Mouse (Mus musculus) lung, postnatal 25 days (tissue): ENCODE results near the gene Aldob.
A peak's percentile ranks its signal among the peaks of the same experiment; 100 is the strongest.

Experiments
- DNase-seq: peaks from one replicate; pipeline ENCODE4 v3.0.0; 2022; ENCODE audit warnings: low spot score

The Aldob gene

GRCm38 (mm10) chr4:49549383-49549782, at the start of gene Aldob:
Gene Aldob, minus strand, starts transcription at chr4:49549546.
- DNase-seq = no peak

- DNase-seq = peak; percentile 53
Measured at GRCm38 (mm10) chr4:49597183-49598100, 48.1 kb upstream of the Aldob start, which contains the start of gene Tmem246. Gene Tmem246, minus strand, starts transcription at chr4:49597876.

- DNase-seq = no peak
Measured at GRCm38 (mm10) chr4:49596846-49597182, 47.5 kb upstream of the Aldob start.

- DNase-seq = no peak
Measured at GRCm38 (mm10) chr4:49590152-49590551, 40.8 kb upstream of the Aldob start.

GRCm38 (mm10) chr4:49586811-49587210, 37.5 kb upstream of the Aldob start:
- DNase-seq = no peak

- peak; percentile 20 for DNase-seq
Measured at GRCm38 (mm10) chr4:49585524-49586101, 36.3 kb upstream of the Aldob start.

- DNase-seq = peak; percentile 41
Measured at GRCm38 (mm10) chr4:49583965-49584831, 34.9 kb upstream of the Aldob start.

- DNase-seq = no peak
Measured at GRCm38 (mm10) chr4:49581256-49581655, 31.9 kb upstream of the Aldob start.

GRCm38 (mm10) chr4:49572194-49572593, 22.8 kb upstream of the Aldob start:
- DNase-seq = no peak

- peak; percentile 85 for DNase-seq
Measured at GRCm38 (mm10) chr4:49567613-49568012, 18.3 kb upstream of the Aldob start.

GRCm38 (mm10) chr4:49559915-49560772, 10.8 kb upstream of the Aldob start:
- peak; percentile 5 for DNase-seq

GRCm38 (mm10) chr4:49558181-49558580, 8.8 kb upstream of the Aldob start:
- DNase-seq = no peak

GRCm38 (mm10) chr4:49557375-49557774, 8.0 kb upstream of the Aldob start:
- DNase-seq = no peak

- no peak for DNase-seq
Measured at GRCm38 (mm10) chr4:49553380-49553779, 4.0 kb upstream of the Aldob start.

GRCm38 (mm10) chr4:49547544-49548219, 1.7 kb downstream of the Aldob start:
- no peak for DNase-seq

- no peak for DNase-seq
Measured at GRCm38 (mm10) chr4:49546873-49547543, 2.3 kb downstream of the Aldob start.

- no peak for DNase-seq
Measured at GRCm38 (mm10) chr4:49546026-49546425, 3.3 kb downstream of the Aldob start.

GRCm38 (mm10) chr4:49540966-49541365, 8.4 kb downstream of the Aldob start:
- DNase-seq = no peak

- DNase-seq = peak; percentile 2
Measured at GRCm38 (mm10) chr4:49539665-49540064, 9.7 kb downstream of the Aldob start.

- no peak for DNase-seq
Measured at GRCm38 (mm10) chr4:49536671-49537070, 12.7 kb downstream of the Aldob start.
